Mouse (Mus musculus) MEL (cell line): Measurements from ENCODE around the gene Tkt. TPM values are rescaled to one million over a fixed set of nuclear protein-coding genes. Genes with fewer than 3 reads are reported as not detected.
A peak's percentile ranks its signal among the peaks of the same experiment; 100 is the strongest.

Experiments used
- DNase-seq: peaks from one replicate; pipeline ENCODE4 v3.0.0; 2011; ENCODE audit warnings: low read depth, low spot score
- H3K27ac ChIP-seq: 2 replicates; pipeline ENCODE4 v1.5.1; 2012; ENCODE audit warnings: low read depth, mild to moderate bottlenecking, control low read depth, low read length, moderate library complexity; ENCODE audit not compliant: control insufficient read depth
- H3K27me3 ChIP-seq, 2 experiments: fragments of 150-350 bp in 1 of 2; sonication (generic) in 1 of 2; 2 replicates each; pipeline ENCODE4 v1.6.1; 2012; ENCODE audit warnings: low read length in 2 of 2, mild to moderate bottlenecking in 2 of 2, improper control_type of control experiment in 1 of 2, moderate library complexity in 1 of 2; ENCODE audit not compliant: insufficient read depth in 2 of 2, control insufficient read depth in 1 of 2
- H3K36me3 ChIP-seq, 2 experiments: 2 replicates each; pipeline ENCODE4 v1.6.1; 2012 to 2014; ENCODE audit warnings: low read length in 2 of 2, improper control_type of control experiment in 1 of 2, inconsistent platforms in 1 of 2, mild to moderate bottlenecking in 1 of 2; ENCODE audit not compliant: insufficient read depth in 2 of 2, control insufficient read depth in 1 of 2
- H3K4me1 ChIP-seq, 2 experiments: fragments of 150-350 bp in 1 of 2; sonication (generic) in 1 of 2; 2 replicates each; pipeline ENCODE4 v1.6.1; 2012; ENCODE audit warnings: low read length in 2 of 2, improper control_type of control experiment in 1 of 2, mild to moderate bottlenecking in 1 of 2; ENCODE audit not compliant: insufficient read depth in 2 of 2, control insufficient read depth in 1 of 2
- H3K4me3 ChIP-seq, 2 experiments: fragments of 150-350 bp in 1 of 2; sonication (generic) in 1 of 2; 2 replicates each; pipeline ENCODE4 v1.5.1; 2012; ENCODE audit warnings: low read depth in 2 of 2, low read length in 2 of 2, mild to moderate bottlenecking in 2 of 2, moderate library complexity in 2 of 2, control low read depth in 1 of 2, improper control_type of control experiment in 1 of 2; ENCODE audit not compliant: control insufficient read depth in 1 of 2, insufficient read depth in 1 of 2
- H3K79me2 ChIP-seq: 2 replicates; pipeline ENCODE4 v1.6.1; 2012; ENCODE audit warnings: mild to moderate bottlenecking, low read length, moderate library complexity; ENCODE audit not compliant: control insufficient read depth, poor library complexity, insufficient read depth
- H3K9ac ChIP-seq: 2 replicates; pipeline ENCODE4 v1.6.1; 2012; ENCODE audit warnings: low read depth, mild to moderate bottlenecking, control low read depth, low read length, moderate library complexity; ENCODE audit not compliant: control insufficient read depth, poor library complexity, severe bottlenecking
- H3K9me3 ChIP-seq: fragments of 150-350 bp; sonication (generic); replicated peaks from 2 replicates; pipeline ENCODE4 v1.6.1; 2012; ENCODE audit warnings: mild to moderate bottlenecking, low read length, improper control_type of control experiment, moderate library complexity; ENCODE audit not compliant: insufficient read depth
- BHLHE40 ChIP-seq: IDR thresholded peaks from 2 replicates; pipeline ENCODE4 v1.6.1; 2012; ENCODE audit warnings: low read depth, mild to moderate bottlenecking, inconsistent platforms, low read length, improper control_type of control experiment, borderline replicate concordance
- CHD1 ChIP-seq: IDR thresholded peaks from 2 replicates; pipeline ENCODE4 v1.6.1; 2012; ENCODE audit warnings: low read depth, mild to moderate bottlenecking, inconsistent platforms, low read length, improper control_type of control experiment
- CHD2 ChIP-seq: IDR thresholded peaks from 2 replicates; pipeline ENCODE4 v1.6.1; 2011; ENCODE audit warnings: low read length, improper control_type of control experiment
- CTCF ChIP-seq, 3 experiments: IDR thresholded peaks in 2 of 3; conservative IDR thresholded peaks in 1 of 3; 2 replicates each; pipeline ENCODE4 v1.5.1; 2011 to 2012; ENCODE audit warnings: low read length in 3 of 3, low read depth in 2 of 3, mild to moderate bottlenecking in 2 of 3, improper control_type of control experiment in 1 of 3, inconsistent platforms in 1 of 3, mixed read lengths in 1 of 3, moderate library complexity in 1 of 3; ENCODE audit not compliant: control insufficient read depth in 1 of 3, insufficient read depth in 1 of 3, poor library complexity in 1 of 3, severe bottlenecking in 1 of 3
- E2F4 ChIP-seq: IDR thresholded peaks from 2 replicates; pipeline ENCODE4 v1.6.1; 2011; ENCODE audit warnings: low read depth, low read length, improper control_type of control experiment, borderline replicate concordance
- ELF1 ChIP-seq: IDR thresholded peaks from 2 replicates; pipeline ENCODE4 v1.6.1; 2014; ENCODE audit warnings: low read depth, mild to moderate bottlenecking, inconsistent platforms, low read length, improper control_type of control experiment, moderate library complexity
- EP300 ChIP-seq, 2 experiments: IDR thresholded peaks; 2 replicates each; pipeline ENCODE4 v1.6.1; 2011; ENCODE audit warnings: improper control_type of control experiment in 2 of 2, low read length in 2 of 2, low read depth in 1 of 2, mild to moderate bottlenecking in 1 of 2
- ETS1 ChIP-seq: IDR thresholded peaks from 2 replicates; pipeline ENCODE4 v1.6.1; 2012; ENCODE audit warnings: low read depth, mild to moderate bottlenecking, inconsistent platforms, low read length, improper control_type of control experiment, moderate library complexity
- GATA1 ChIP-seq: IDR thresholded peaks from 2 replicates; pipeline ENCODE4 v1.6.1; 2011; ENCODE audit warnings: low read depth, low read length, improper control_type of control experiment
- HCFC1 ChIP-seq: IDR thresholded peaks from 2 replicates; pipeline ENCODE4 v1.6.1; 2012; ENCODE audit warnings: low read depth, mild to moderate bottlenecking, inconsistent platforms, low read length, improper control_type of control experiment, moderate library complexity
- JUND ChIP-seq: IDR thresholded peaks from 2 replicates; pipeline ENCODE4 v1.6.1; 2011; ENCODE audit warnings: low read depth, mild to moderate bottlenecking, improper control_type of control experiment, low read length
- KAT2A ChIP-seq: conservative IDR thresholded peaks from 2 replicates; pipeline ENCODE4 v1.6.1; 2012; ENCODE audit warnings: low read depth, low read length, improper control_type of control experiment, inconsistent platforms
- MAFK ChIP-seq: IDR thresholded peaks from 2 replicates; pipeline ENCODE4 v1.6.1; 2011; ENCODE audit warnings: low read depth, mild to moderate bottlenecking, low read length, improper control_type of control experiment, borderline replicate concordance
- MAX ChIP-seq: IDR thresholded peaks from 2 replicates; pipeline ENCODE4 v1.6.1; 2011; ENCODE audit warnings: low read length, improper control_type of control experiment
- MAZ ChIP-seq: IDR thresholded peaks from 2 replicates; pipeline ENCODE4 v1.6.1; 2012; ENCODE audit warnings: low read depth, mild to moderate bottlenecking, inconsistent platforms, low read length, improper control_type of control experiment
- MEF2A ChIP-seq: IDR thresholded peaks from 2 replicates; pipeline ENCODE4 v1.6.1; 2014; ENCODE audit warnings: low read depth, mild to moderate bottlenecking, inconsistent platforms, low read length, improper control_type of control experiment; ENCODE audit not compliant: poor library complexity, insufficient replicate concordance, severe bottlenecking; ENCODE audit errors: extremely low read depth
- MXI1 ChIP-seq: IDR thresholded peaks from 2 replicates; pipeline ENCODE4 v1.6.1; 2011; ENCODE audit warnings: mild to moderate bottlenecking, low read depth, low read length, improper control_type of control experiment
- MYB ChIP-seq: IDR thresholded peaks from 2 replicates; pipeline ENCODE4 v1.6.1; 2011; ENCODE audit warnings: mild to moderate bottlenecking, low read depth, low read length, improper control_type of control experiment
- NELFE ChIP-seq: IDR thresholded peaks from 2 replicates; pipeline ENCODE4 v1.6.1; 2011; ENCODE audit warnings: low read depth, low read length, improper control_type of control experiment
- NRF1 ChIP-seq: IDR thresholded peaks from 2 replicates; pipeline ENCODE4 v1.6.1; 2014; ENCODE audit warnings: low read depth, mild to moderate bottlenecking, inconsistent platforms, low read length, improper control_type of control experiment, moderate library complexity; ENCODE audit not compliant: poor library complexity, insufficient read depth, severe bottlenecking
- POLR2A ChIP-seq, 2 experiments: IDR thresholded peaks; 2 replicates each; pipeline ENCODE4 v1.6.1; 2011 to 2012; ENCODE audit warnings: low read length in 2 of 2, mild to moderate bottlenecking in 2 of 2, control low read depth in 1 of 2, improper control_type of control experiment in 1 of 2, low read depth in 1 of 2, moderate library complexity in 1 of 2; ENCODE audit not compliant: control insufficient read depth in 1 of 2, insufficient read depth in 1 of 2, poor library complexity in 1 of 2
- POLR2AphosphoS2 ChIP-seq: IDR thresholded peaks from 2 replicates; pipeline ENCODE4 v1.6.1; 2011; ENCODE audit warnings: low read length, improper control_type of control experiment
- RAD21 ChIP-seq: IDR thresholded peaks from 2 replicates; pipeline ENCODE4 v1.6.1; 2011; ENCODE audit warnings: mild to moderate bottlenecking, low read depth, low read length, improper control_type of control experiment
- RCOR1 ChIP-seq: IDR thresholded peaks from 2 replicates; pipeline ENCODE4 v1.6.1; 2012; ENCODE audit warnings: low read depth, mild to moderate bottlenecking, inconsistent platforms, low read length, improper control_type of control experiment
- SIN3A ChIP-seq: IDR thresholded peaks from 2 replicates; pipeline ENCODE4 v1.6.1; 2012; ENCODE audit warnings: low read length, improper control_type of control experiment, inconsistent platforms
- SMC3 ChIP-seq: IDR thresholded peaks from 2 replicates; pipeline ENCODE4 v1.6.1; 2011; ENCODE audit warnings: low read depth, low read length, improper control_type of control experiment
- TAL1 ChIP-seq: IDR thresholded peaks from 2 replicates; pipeline ENCODE4 v1.6.1; 2012; ENCODE audit warnings: mild to moderate bottlenecking, inconsistent platforms, low read length, moderate library complexity, mixed read lengths
- TBP ChIP-seq: IDR thresholded peaks from 2 replicates; pipeline ENCODE4 v1.8.0; 2011; ENCODE audit warnings: low read depth, low read length, improper control_type of control experiment
- TCF12 ChIP-seq: IDR thresholded peaks from 2 replicates; pipeline ENCODE4 v1.6.1; 2014; ENCODE audit warnings: low read depth, mild to moderate bottlenecking, inconsistent platforms, low read length, improper control_type of control experiment, moderate library complexity
- UBTF ChIP-seq: IDR thresholded peaks from 2 replicates; pipeline ENCODE4 v1.6.1; 2012; ENCODE audit warnings: low read depth, mild to moderate bottlenecking, inconsistent platforms, low read length, improper control_type of control experiment, moderate library complexity, borderline replicate concordance; ENCODE audit not compliant: insufficient read depth
- USF1 ChIP-seq: IDR thresholded peaks from 2 replicates; pipeline ENCODE4 v1.6.1; 2014; ENCODE audit warnings: low read depth, mild to moderate bottlenecking, inconsistent platforms, low read length, improper control_type of control experiment, moderate library complexity
- USF2 ChIP-seq, 2 experiments: IDR thresholded peaks; 2 replicates each; pipeline ENCODE4 v1.6.1; 2011 to 2012; ENCODE audit warnings: improper control_type of control experiment in 2 of 2, low read length in 2 of 2, borderline replicate concordance in 1 of 2, inconsistent platforms in 1 of 2, low read depth in 1 of 2, mild to moderate bottlenecking in 1 of 2; ENCODE audit not compliant: insufficient read depth in 1 of 2
- ZC3H11A ChIP-seq: IDR thresholded peaks from 2 replicates; pipeline ENCODE4 v1.6.1; 2012; ENCODE audit warnings: low read depth, mild to moderate bottlenecking, inconsistent platforms, low read length, improper control_type of control experiment
- ZKSCAN1 ChIP-seq: IDR thresholded peaks from 2 replicates; pipeline ENCODE4 v1.6.1; 2012; ENCODE audit warnings: low read depth, mild to moderate bottlenecking, inconsistent platforms, low read length, improper control_type of control experiment, moderate library complexity
- ZMIZ1 ChIP-seq: IDR thresholded peaks from 2 replicates; pipeline ENCODE4 v1.6.1; 2012; ENCODE audit warnings: low read depth, mild to moderate bottlenecking, inconsistent platforms, low read length, improper control_type of control experiment, moderate library complexity
- ZNF384 ChIP-seq: IDR thresholded peaks from 2 replicates; pipeline ENCODE4 v1.6.1; 2012; ENCODE audit warnings: low read depth, mild to moderate bottlenecking, inconsistent platforms, low read length, improper control_type of control experiment
- polyA plus RNA-seq, 2 experiments: library from polyadenylated mRNA; stranded (reverse) in 1 of 2; unstranded in 1 of 2; fragments of >175 nt in 1 of 2; fragments of >200 nt in 1 of 2; gene quantifications; 2 replicates each; pipeline versions ENCODE4 v1.2.1 to v1.2.4; 2012; ENCODE audit warnings: low replicate concordance in 2 of 2, low read depth in 1 of 2; ENCODE audit not compliant: insufficient read length in 2 of 2, insufficient read depth in 1 of 2, missing spikeins in 1 of 2
- total RNA-seq: library from RNA; depleted of rRNA; stranded (reverse); fragments of 300-350 nt; gene quantifications from 2 replicates; pipeline ENCODE4 v1.2.3, GENCODE M21; 2012

The Tkt gene
- total and polyA plus RNA-seq, 3 experiments, result 115 to 1,273 (median 640) TPM

DNA sequence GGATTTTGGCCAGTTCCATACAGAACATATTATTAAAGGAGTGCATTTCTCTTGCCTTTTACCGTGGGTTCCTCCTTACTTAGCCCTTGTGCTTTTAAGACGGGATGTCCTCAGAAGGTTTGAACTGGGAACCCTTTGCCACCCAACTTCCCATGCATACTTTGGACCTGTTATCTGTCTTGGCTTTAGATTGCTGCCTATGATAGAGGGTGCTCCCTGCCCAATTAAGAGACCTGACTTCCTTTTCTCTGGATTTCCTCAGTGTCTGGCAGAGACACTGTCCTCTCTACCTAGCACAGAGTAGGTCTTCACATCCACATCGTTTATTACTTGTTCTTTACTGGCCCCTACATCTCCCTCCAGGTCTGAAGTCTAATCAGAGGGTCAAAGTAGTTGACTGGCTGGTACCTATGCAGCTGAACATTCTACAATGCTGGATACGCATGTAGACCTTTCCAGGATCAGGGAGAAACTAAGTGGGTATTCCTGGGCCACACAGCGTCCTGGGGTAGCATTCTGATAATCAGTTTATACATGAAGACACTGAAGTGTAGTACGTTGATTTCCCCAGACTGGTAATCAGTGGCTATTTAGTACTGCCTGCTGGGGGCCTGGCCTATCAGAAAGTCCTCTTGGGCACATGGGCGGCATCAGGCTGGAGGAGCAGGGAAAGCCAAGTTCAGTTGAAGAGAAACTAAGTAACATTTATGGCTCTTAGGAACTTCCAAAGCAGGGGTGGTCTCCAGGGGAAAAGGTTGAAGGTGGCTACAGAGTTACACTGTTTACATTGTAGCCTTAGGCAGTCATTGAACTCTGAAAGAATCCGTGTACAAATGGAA, 2.3 kb downstream of the Tkt start:
- Histone ChIP-seq H3K9ac (peak overlapping the region; percentile 78), H3K4me1 (peaks cover 7 to 47% of the 10 kb centered on the region in 2 experiments; a peak in 3 of 4 replicates), H3K27ac (peak overlapping the region; percentile 73), H3K27me3 (no peaks in the 10 kb centered on the region), H3K9me3 (no peaks in the 10 kb centered on the region), H3K79me2 (peaks cover 61% of the 10 kb centered on the region), H3K4me3 (peak overlapping the region; percentile 69 to 85), H3K36me3 (peaks cover 10 to 43% of the 10 kb centered on the region in 2 experiments)
- peak; percentile 59 for DNase-seq
- TF ChIP-seq SMC3 (no peak), EP300 (IDR thresholded peaks at IDR 0.05; ENCODE audit: low read depth in 1 of 2, low read length in 2 of 2) (peak in 1 of 2 experiments; percentile 36; a peak in 1 of 4 replicates), ZKSCAN1 (peak; percentile 91), CHD2 (no peak), RAD21 (no peak), USF2 (IDR thresholded peaks at IDR 0.05; ENCODE audit: borderline replicate concordance in 1 of 2, insufficient read depth in 1 of 2, low read depth in 1 of 2, low read length in 2 of 2) (no peak), NRF1 (no peak), MXI1 (no peak), CHD1 (0 out of 2 replicates have a peak, but pooled peaks have one; percentile 60), POLR2A (IDR thresholded peaks at IDR 0.05; ENCODE audit: control insufficient read depth in 1 of 2, insufficient read depth in 1 of 2, low read depth in 1 of 2, low read length in 2 of 2, poor library complexity in 1 of 2) (no peak; a peak in 1 of 4 replicates), POLR2AphosphoS2 (no peak), BHLHE40 (no peak), MAX (no peak), TCF12 (no peak), ZNF384 (no peak), UBTF (no peak), ETS1 (0 out of 2 replicates have a peak, but pooled peaks have one; percentile 27), MYB (no peak), TAL1 (no peak), ZMIZ1 (no peak), NELFE (no peak), MAFK (no peak), ZC3H11A (no peak), CTCF (IDR thresholded peaks at IDR 0.05 in 2 of 3, conservative IDR thresholded peaks at IDR 0.05 in 1 of 3; ENCODE audit: control insufficient read depth in 1 of 3, insufficient read depth in 1 of 3, low read depth in 2 of 3, low read length in 3 of 3, poor library complexity in 1 of 3, severe bottlenecking in 1 of 3) (no peak), JUND (no peak), SIN3A (no peak; the same call in 1 of the 2 replicates), E2F4 (no peak), GATA1 (peak; percentile 89), TBP (peak; percentile 42; the same call in 1 of the 2 replicates), MEF2A (no peak), HCFC1 (no peak), RCOR1 (no peak), USF1 (no peak), ELF1 (no peak), KAT2A (no peak), MAZ (no peak)
